Mouse (Mus musculus) spleen, adult 2 months (tissue): ENCODE results near the gene Phldb2.

Experiments used
- CTCF ChIP-seq: fragments of 200-500 bp; IDR thresholded peaks from 2 replicates; pipeline ENCODE4 v1.5.1; 2011; ENCODE audit warnings: mild to moderate bottlenecking, inconsistent platforms; ENCODE audit not compliant: insufficient read depth, insufficient read length, insufficient replicate concordance; ENCODE audit errors: extremely low read depth
- POLR2A ChIP-seq: fragments of 200-500 bp; IDR thresholded peaks from 2 replicates; pipeline ENCODE4 v1.6.1; 2011; ENCODE audit warnings: low read depth, low read length, inconsistent platforms

- TF ChIP-seq POLR2A = no peak
- no peak for TF ChIP-seq CTCF
These were observed 242.1 kb downstream of the Phldb2 start for GRCm38 (mm10) chr16:45711263-45711662.
